Mouse (Mus musculus) heart, embryonic 11.5 days (tissue): ENCODE measurements at regions not wholly inside any gene's neighbourhood (a gene's known extent, or its start where the extent isn't known, plus 50 kb on each side); places are given as distances from the start of the nearest gene placed in this dataset.

Source experiments
- ATAC-seq: fragments of 200-750 bp; cut with Nextera tagmentation; replicated peaks from 2 replicates; pipeline ENCODE4 v1.8.0; 2017; ENCODE audit warnings: moderate library complexity; ENCODE audit not compliant: insufficient number of reproducible peaks, low FRiP score, low TSS enrichment
- H3K27ac ChIP-seq: fragments of 300-500 bp; sonication (generic); 2 replicates; pipeline ENCODE4 v1.5.1; 2014; ENCODE audit warnings: mild to moderate bottlenecking, low read depth, low read length
- H3K27me3 ChIP-seq: fragments of 300-500 bp; sonication (generic); 2 replicates; pipeline ENCODE4 v1.6.1; 2014; ENCODE audit warnings: mild to moderate bottlenecking, low read length, mixed read lengths; ENCODE audit not compliant: control insufficient read depth, insufficient read depth
- H3K36me3 ChIP-seq: fragments of 300-500 bp; sonication (generic); 2 replicates; pipeline ENCODE4 v1.6.1; 2014; ENCODE audit warnings: mild to moderate bottlenecking, low read length, moderate library complexity, mixed read lengths; ENCODE audit not compliant: control insufficient read depth, insufficient read depth
- H3K4me1 ChIP-seq: fragments of 300-500 bp; sonication (generic); 2 replicates; pipeline ENCODE4 v1.6.1; 2014; ENCODE audit warnings: low read length; ENCODE audit not compliant: control insufficient read depth, insufficient read depth
- H3K4me2 ChIP-seq: fragments of 300-500 bp; sonication (generic); 2 replicates; pipeline ENCODE4 v1.6.1; 2014; ENCODE audit warnings: mild to moderate bottlenecking, moderate library complexity
- H3K4me3 ChIP-seq: fragments of 300-500 bp; sonication (generic); 2 replicates; pipeline ENCODE4 v1.5.1; 2014; ENCODE audit warnings: low read depth, low read length
- H3K9ac ChIP-seq: fragments of 300-500 bp; sonication (generic); 2 replicates; pipeline ENCODE4 v1.6.1; 2014; ENCODE audit warnings: mild to moderate bottlenecking, low read depth, low read length, moderate library complexity
- H3K9me3 ChIP-seq: fragments of 300-500 bp; sonication (generic); replicated peaks from 2 replicates; pipeline ENCODE4 v1.6.1; 2016; ENCODE audit warnings: low read length; ENCODE audit not compliant: control insufficient read depth
- WGBS: fragments of 180-500 bp; shearing (Covaris S2); extraction: QIAGEN DNeasy Blood & Tissue Kit; methylation state at CpG from one replicate; pipeline ENCODE4 v1.1.7; 2014; ENCODE audit not compliant: insufficient replicate concordance; 5-methylcytosine and 5-hydroxymethylcytosine counted together

GRCm38 (mm10) chr11:16559001-16559699 lies 50.9 kb upstream of the Sec61g start:
- 41% methylated on average over 16 of the region's 16 CpGs for WGBS

GRCm38 (mm10) chr11:16561727-16562126 lies 53.4 kb upstream of the Sec61g start:
- Histone ChIP-seq H3K4me1 (no peaks in the 10 kb centered on the region), H3K36me3 (no peaks in the 10 kb centered on the region), H3K9ac (no peak overlapping the region), H3K27me3 (no peaks in the 10 kb centered on the region), H3K9me3 (no peaks in the 10 kb centered on the region), H3K4me2 (no peak overlapping the region), H3K27ac (no peak overlapping the region), H3K4me3 (no peak overlapping the region)
- no peak for ATAC-seq
- WGBS: 74% methylated on average over 4 of the region's 4 CpGs

More at GRCm38 (mm10) chr11:16559001-16559699, 50.9 kb upstream of the Sec61g start:
- H3K27me3 ChIP-seq: no peaks in the 10 kb centered on the region
- H3K9me3 ChIP-seq: no peaks in the 10 kb centered on the region
- peak overlapping the region; percentile 46; the same call in 1 of the 2 replicates for H3K27ac ChIP-seq
- no peaks in the 10 kb centered on the region for H3K36me3 ChIP-seq
- no peak overlapping the region; the same call in 1 of the 2 replicates for H3K4me2 ChIP-seq
- no peaks in the 10 kb centered on the region for H3K4me1 ChIP-seq
- no peak; the same call in 1 of the 2 replicates for ATAC-seq
- H3K4me3 ChIP-seq: no peak overlapping the region
- no peak overlapping the region for H3K9ac ChIP-seq

GRCm38 (mm10) chr11:16589085-16589680 lies 80.9 kb upstream of the Sec61g start:
- Histone ChIP-seq H3K4me3 (no peak overlapping the region), H3K9me3 (no peaks in the 10 kb centered on the region), H3K27me3 (no peaks in the 10 kb centered on the region), H3K4me1 (peaks cover 13% of the 10 kb centered on the region), H3K9ac (no peak overlapping the region), H3K36me3 (no peaks in the 10 kb centered on the region), H3K27ac (no peak overlapping the region), H3K4me2 (no peak overlapping the region)
- no peak for ATAC-seq
- 63% methylated on average over 4 of the region's 4 CpGs for WGBS

GRCm38 (mm10) chr11:16590541-16590940 lies 82.3 kb upstream of the Sec61g start:
- Histone ChIP-seq H3K27ac (no peak overlapping the region), H3K9ac (no peak overlapping the region), H3K36me3 (no peaks in the 10 kb centered on the region), H3K4me1 (peaks cover 13% of the 10 kb centered on the region), H3K27me3 (no peaks in the 10 kb centered on the region), H3K4me3 (no peak overlapping the region), H3K9me3 (no peaks in the 10 kb centered on the region), H3K4me2 (no peak overlapping the region)
- WGBS: 75% methylated on average over 4 of the region's 4 CpGs
- no peak for ATAC-seq

GRCm38 (mm10) chr11:16591471-16591921 lies 83.2 kb upstream of the Sec61g start:
- peak; percentile 88 for ATAC-seq

GRCm38 (mm10) chr11:16592006-16592405 lies 83.7 kb upstream of the Sec61g start:
- Histone ChIP-seq H3K9me3 (no peaks in the 10 kb centered on the region), H3K27me3 (no peaks in the 10 kb centered on the region), H3K9ac (peak overlapping the region; percentile 43; the same call in 1 of the 2 replicates), H3K4me3 (no peak overlapping the region), H3K27ac (peak overlapping the region; percentile 91), H3K36me3 (no peaks in the 10 kb centered on the region), H3K4me1 (peaks cover 13% of the 10 kb centered on the region), H3K4me2 (peak overlapping the region; percentile 41)
- ATAC-seq: no peak
- 51% methylated on average over 4 of the region's 4 CpGs for WGBS

More at GRCm38 (mm10) chr11:16591471-16591921, 83.2 kb upstream of the Sec61g start:
- H3K27me3 ChIP-seq: no peaks in the 10 kb centered on the region
- H3K4me2 ChIP-seq: peak overlapping the region; percentile 41
- no peaks in the 10 kb centered on the region for H3K36me3 ChIP-seq
- peak overlapping the region; percentile 91 for H3K27ac ChIP-seq
- H3K9me3 ChIP-seq: no peaks in the 10 kb centered on the region
- 4% methylated on average over 7 of the region's 7 CpGs for WGBS
- peaks cover 13% of the 10 kb centered on the region for H3K4me1 ChIP-seq
- H3K4me3 ChIP-seq: no peak overlapping the region
- peak overlapping the region; percentile 43; the same call in 1 of the 2 replicates for H3K9ac ChIP-seq

GRCm38 (mm10) chr11:16592766-16593165 lies 84.5 kb upstream of the Sec61g start:
- no peaks in the 10 kb centered on the region for H3K9me3 ChIP-seq
- H3K4me2 ChIP-seq: no peak overlapping the region; the same call in 1 of the 2 replicates
- WGBS: 94% methylated on average over 5 of the region's 5 CpGs
- H3K36me3 ChIP-seq: no peaks in the 10 kb centered on the region
- H3K4me1 ChIP-seq: peaks cover 13% of the 10 kb centered on the region
- H3K4me3 ChIP-seq: no peak overlapping the region
- H3K27me3 ChIP-seq: no peaks in the 10 kb centered on the region
- ATAC-seq: no peak
- no peak overlapping the region for H3K9ac ChIP-seq
- no peak overlapping the region for H3K27ac ChIP-seq

- H3K27me3 ChIP-seq: no peaks in the 10 kb centered on the region
- no peak overlapping the region for H3K4me2 ChIP-seq
- H3K27ac ChIP-seq: no peak overlapping the region
- H3K9me3 ChIP-seq: no peaks in the 10 kb centered on the region
- no peak overlapping the region for H3K4me3 ChIP-seq
- H3K4me1 ChIP-seq: peaks cover 13% of the 10 kb centered on the region
- no peak for ATAC-seq
- WGBS: 56% methylated on average over 1 of the region's 1 CpGs
- no peak overlapping the region for H3K9ac ChIP-seq
- no peaks in the 10 kb centered on the region for H3K36me3 ChIP-seq
These were observed 86.5 kb upstream of the Sec61g start for GRCm38 (mm10) chr11:16594832-16595231.
